Mouse (Mus musculus) hindbrain, embryonic 13.5 days (tissue): Measurements from ENCODE around the gene Ccl27a. TPM values are rescaled to one million over a fixed set of nuclear protein-coding genes. Genes with fewer than 3 reads are reported as not detected.

Experiments used
- ATAC-seq: fragments of 200-750 bp; cut with Nextera tagmentation; 2 replicates; pipeline ENCODE4 v1.8.0; 2017; ENCODE audit warnings: moderate TSS enrichment; ENCODE audit not compliant: low FRiP score
- H3K27ac ChIP-seq: fragments of 300-500 bp; sonication (generic); 2 replicates; pipeline ENCODE4 v1.5.1; 2015; ENCODE audit warnings: inconsistent platforms, mild to moderate bottlenecking, moderate library complexity
- H3K27me3 ChIP-seq: fragments of 300-500 bp; sonication (generic); 2 replicates; pipeline ENCODE4 v1.6.1; 2015; ENCODE audit warnings: mild to moderate bottlenecking, inconsistent platforms
- H3K36me3 ChIP-seq: fragments of 300-500 bp; sonication (generic); 2 replicates; pipeline ENCODE4 v1.6.1; 2015; ENCODE audit warnings: mild to moderate bottlenecking, inconsistent platforms
- H3K4me1 ChIP-seq: fragments of 300-500 bp; sonication (generic); replicated peaks from 2 replicates; pipeline ENCODE4 v1.6.1; 2015; ENCODE audit warnings: inconsistent platforms
- H3K4me2 ChIP-seq: fragments of 300-500 bp; sonication (generic); 2 replicates; pipeline ENCODE4 v1.6.1; 2015; ENCODE audit warnings: inconsistent platforms, mild to moderate bottlenecking, moderate library complexity
- H3K4me3 ChIP-seq: fragments of 300-500 bp; sonication (generic); 2 replicates; pipeline ENCODE4 v1.5.1; 2015; ENCODE audit warnings: mild to moderate bottlenecking, inconsistent platforms
- H3K9ac ChIP-seq: fragments of 300-500 bp; sonication (generic); 2 replicates; pipeline ENCODE4 v1.6.1; 2015; ENCODE audit warnings: mild to moderate bottlenecking, inconsistent platforms
- H3K9me3 ChIP-seq: fragments of 300-500 bp; sonication (generic); 2 replicates; pipeline ENCODE4 v1.6.1; 2016; ENCODE audit warnings: inconsistent platforms
- WGBS: fragments of 180-500 bp; shearing (Covaris S2); methylation state at CpG from one replicate; pipeline ENCODE4 v1.1.7; 2015; 5-methylcytosine and 5-hydroxymethylcytosine counted together
- polyA plus RNA-seq: library from polyadenylated mRNA; unstranded; fragments of >200 nt; fragmentation: Nextera tagmentation; extraction: Ambion mirVana; gene quantifications from 2 replicates; pipeline ENCODE4 v1.2.1, GENCODE M21; 2015

The Ccl27a gene
- polyA plus RNA-seq, 1 experiment from 2014 or later: 261 TPM

- H3K9me3 ChIP-seq: no peaks in the 10 kb centered on the region
- peaks cover 17% of the 10 kb centered on the region for H3K4me1 ChIP-seq
- 0 out of 2 replicates have a peak, but pooled peaks cover 5% of the 10 kb centered on the region for H3K27me3 ChIP-seq
- H3K36me3 ChIP-seq: peaks cover 7% of the 10 kb centered on the region
- H3K9ac ChIP-seq: peak within 1 kb of the TSS; percentile 85
- H3K4me3 ChIP-seq: peak within 1 kb of the TSS; percentile 72
- ATAC-seq: peak; percentile 69
- 14% methylated on average over 14 of the region's 14 CpGs for WGBS
- peak within 1 kb of the TSS; percentile 87 for H3K27ac ChIP-seq
- peak within 1 kb of the TSS; percentile 97 for H3K4me2 ChIP-seq
Observed at GRCm38 (mm10) chr4:41754797-41755337, 19.2 kb downstream of the Ccl27a start, which contains the start of gene Galt. Gene Galt (plus strand): TSS chr4:41755228.

GRCm38 (mm10) chr4:41745021-41745420 is 29.0 kb downstream of the Ccl27a start:
- H3K36me3 ChIP-seq: peaks cover 3% of the 10 kb centered on the region; the same call in 1 of the 2 replicates
- H3K27ac ChIP-seq: no peak overlapping the region
- 81% methylated on average over 1 of the region's 1 CpGs for WGBS
- peaks cover 4% of the 10 kb centered on the region; the same call in 1 of the 2 replicates for H3K27me3 ChIP-seq
- H3K4me1 ChIP-seq: peaks cover 12% of the 10 kb centered on the region
- no peak overlapping the region for H3K9ac ChIP-seq
- H3K9me3 ChIP-seq: peaks cover 12% of the 10 kb centered on the region
- no peak for ATAC-seq
- H3K4me3 ChIP-seq: no peak overlapping the region
- no peak overlapping the region for H3K4me2 ChIP-seq

GRCm38 (mm10) chr4:41744131-41744530 is 29.9 kb downstream of the Ccl27a start:
- Histone ChIP-seq H3K4me1 (peaks cover 21% of the 10 kb centered on the region), H3K4me3 (no peak overlapping the region), H3K27ac (no peak overlapping the region), H3K9me3 (peaks cover 12% of the 10 kb centered on the region), H3K36me3 (peaks cover 4% of the 10 kb centered on the region), H3K4me2 (no peak overlapping the region), H3K9ac (no peak overlapping the region), H3K27me3 (peaks cover 4% of the 10 kb centered on the region; the same call in 1 of the 2 replicates)
- 82% methylated on average over 2 of the region's 2 CpGs for WGBS
- ATAC-seq: no peak

GRCm38 (mm10) chr4:41741158-41741560 is 32.9 kb downstream of the Ccl27a start:
- H3K4me1 ChIP-seq: peaks cover 22% of the 10 kb centered on the region
- H3K9me3 ChIP-seq: peaks cover 4% of the 10 kb centered on the region; the same call in 1 of the 2 replicates
- WGBS: under 1% methylated on average over 27 of the region's 27 CpGs
- H3K27me3 ChIP-seq: no peaks in the 10 kb centered on the region; the same call in 1 of the 2 replicates
- peaks cover 12% of the 10 kb centered on the region for H3K36me3 ChIP-seq
- peak overlapping the region; percentile 76 for H3K4me3 ChIP-seq
- ATAC-seq: peak; percentile 96
- H3K9ac ChIP-seq: peak overlapping the region; percentile 87
- peak overlapping the region; percentile 90 for H3K27ac ChIP-seq
- peak overlapping the region; percentile 94 for H3K4me2 ChIP-seq

- peaks cover 22% of the 10 kb centered on the region for H3K4me1 ChIP-seq
- H3K27me3 ChIP-seq: no peaks in the 10 kb centered on the region; the same call in 1 of the 2 replicates
- peaks cover 11% of the 10 kb centered on the region for H3K36me3 ChIP-seq
- ATAC-seq: peak; percentile 86
- H3K9me3 ChIP-seq: no peaks in the 10 kb centered on the region
- peak overlapping the region; percentile 94 for H3K4me2 ChIP-seq
- H3K4me3 ChIP-seq: peak overlapping the region; percentile 76
- peak overlapping the region; percentile 87 for H3K9ac ChIP-seq
- H3K27ac ChIP-seq: peak overlapping the region; percentile 90
- 1% methylated on average over 48 of the region's 48 CpGs for WGBS
Observed at GRCm38 (mm10) chr4:41740380-41741157, 33.5 kb downstream of the Ccl27a start.

- Histone ChIP-seq H3K9ac (peak overlapping the region; percentile 20; the same call in 1 of the 2 replicates), H3K4me2 (peak overlapping the region; percentile 94), H3K9me3 (no peaks in the 10 kb centered on the region), H3K27me3 (peaks cover 4% of the 10 kb centered on the region), H3K36me3 (peaks cover 11% of the 10 kb centered on the region), H3K4me1 (peaks cover 22% of the 10 kb centered on the region), H3K4me3 (no peak overlapping the region), H3K27ac (no peak overlapping the region)
- WGBS: 95% methylated on average over 13 of the region's 13 CpGs
- ATAC-seq: no peak
Observed at GRCm38 (mm10) chr4:41739260-41739659, 34.8 kb downstream of the Ccl27a start.

GRCm38 (mm10) chr4:41738256-41738603 is 35.8 kb downstream of the Ccl27a start:
- 71% methylated on average over 1 of the region's 1 CpGs for WGBS
- H3K36me3 ChIP-seq: peaks cover 11% of the 10 kb centered on the region
- H3K4me1 ChIP-seq: peaks cover 22% of the 10 kb centered on the region
- no peak overlapping the region for H3K4me2 ChIP-seq
- no peaks in the 10 kb centered on the region for H3K9me3 ChIP-seq
- H3K27ac ChIP-seq: no peak overlapping the region
- ATAC-seq: no peak
- H3K4me3 ChIP-seq: no peak overlapping the region
- peaks cover 12% of the 10 kb centered on the region for H3K27me3 ChIP-seq
- no peak overlapping the region for H3K9ac ChIP-seq

- ATAC-seq: no peak
- 49% methylated on average over 8 of the region's 8 CpGs for WGBS
Observed at GRCm38 (mm10) chr4:41737602-41738255, 36.3 kb downstream of the Ccl27a start.

GRCm38 (mm10) chr4:41731052-41731765 is 42.8 kb downstream of the Ccl27a start, which contains the start of gene Arid3c:
Gene Arid3c (minus strand): TSS chr4:41731142.
- ATAC-seq: no peak
- WGBS: 2% methylated on average over 49 of the region's 50 CpGs
- Histone ChIP-seq H3K27me3 (peaks cover 76% of the 10 kb centered on the region), H3K4me2 (peak within 1 kb of the TSS; percentile 69), H3K9ac (peak within 1 kb of the TSS; percentile 63), H3K36me3 (no peaks in the 10 kb centered on the region), H3K4me3 (peak within 1 kb of the TSS; percentile 41), H3K9me3 (no peaks in the 10 kb centered on the region), H3K27ac (no peak within 1 kb of the TSS), H3K4me1 (peaks cover 28% of the 10 kb centered on the region)

More at GRCm38 (mm10) chr4:41737602-41738255, 36.3 kb downstream of the Ccl27a start:
- Histone ChIP-seq H3K4me3 (no peak overlapping the region), H3K4me2 (no peak overlapping the region), H3K9ac (no peak overlapping the region), H3K4me1 (peaks cover 22% of the 10 kb centered on the region), H3K27me3 (peaks cover 17% of the 10 kb centered on the region), H3K36me3 (peaks cover 11% of the 10 kb centered on the region), H3K27ac (no peak overlapping the region), H3K9me3 (no peaks in the 10 kb centered on the region)

- peaks cover 46% of the 10 kb centered on the region for H3K4me1 ChIP-seq
- no peaks in the 10 kb centered on the region for H3K36me3 ChIP-seq
- peaks cover 80% of the 10 kb centered on the region for H3K27me3 ChIP-seq
- WGBS: 9% methylated on average over 20 of the region's 20 CpGs
- peak overlapping the region; percentile 70 for H3K27ac ChIP-seq
- H3K4me2 ChIP-seq: peak overlapping the region; percentile 36
- peak overlapping the region; percentile 49 for H3K9ac ChIP-seq
- ATAC-seq: 0 out of 2 replicates have a peak, but pooled peaks have one; percentile 36
- H3K4me3 ChIP-seq: peak overlapping the region; percentile 12; the same call in 1 of the 2 replicates
- H3K9me3 ChIP-seq: no peaks in the 10 kb centered on the region
Observed at GRCm38 (mm10) chr4:41726826-41727621, 47.0 kb downstream of the Ccl27a start.

- H3K27ac ChIP-seq: peak within 1 kb of the TSS; percentile 79
Observed at GRCm38 (mm10) chr4:41722918-41723351, 51.1 kb downstream of the Ccl27a start, which contains the start of gene Dctn3. Gene Dctn3 (minus strand): TSS chr4:41723170.

More at GRCm38 (mm10) chr4:41722918-41723351, 51.1 kb downstream of the Ccl27a start, which contains the start of gene Dctn3:
- Histone ChIP-seq H3K4me1 (peaks cover 42% of the 10 kb centered on the region), H3K9me3 (no peaks in the 10 kb centered on the region), H3K27me3 (peaks cover 43% of the 10 kb centered on the region), H3K36me3 (peaks cover 25% of the 10 kb centered on the region), H3K4me3 (peak within 1 kb of the TSS; percentile 82), H3K9ac (peak within 1 kb of the TSS; percentile 95), H3K4me2 (peak within 1 kb of the TSS; percentile 88)
- peak; percentile 94 for ATAC-seq
- WGBS: under 1% methylated on average over 27 of the region's 27 CpGs
